Mouse (Mus musculus): ENCODE data around the gene Samd5. TPM values are rescaled to one million over a fixed set of nuclear protein-coding genes. Genes with fewer than 3 reads are reported as not detected.

The Samd5 gene
- 5.6 and 7.1 TPM in 2 replicates for polyA plus RNA-seq (2012; rRNA removed)

GRCm38 (mm10) chr10:9674561-9675521 is at the start of gene Samd5:
TSS of gene Samd5 (minus strand) at chr10:9675208.

Other genes with a start within 250 kb of the Samd5 start
- gene Stxbp5, start 225.9 kb upstream of the Samd5 start, polyA plus RNA-seq (2012; rRNA removed): 18.8 and 21.0 TPM in 2 replicates

Measured in central nervous system, embryonic 14 days (tissue).